Mouse (Mus musculus): Measurements from ENCODE around the gene Serp1.

DNA sequence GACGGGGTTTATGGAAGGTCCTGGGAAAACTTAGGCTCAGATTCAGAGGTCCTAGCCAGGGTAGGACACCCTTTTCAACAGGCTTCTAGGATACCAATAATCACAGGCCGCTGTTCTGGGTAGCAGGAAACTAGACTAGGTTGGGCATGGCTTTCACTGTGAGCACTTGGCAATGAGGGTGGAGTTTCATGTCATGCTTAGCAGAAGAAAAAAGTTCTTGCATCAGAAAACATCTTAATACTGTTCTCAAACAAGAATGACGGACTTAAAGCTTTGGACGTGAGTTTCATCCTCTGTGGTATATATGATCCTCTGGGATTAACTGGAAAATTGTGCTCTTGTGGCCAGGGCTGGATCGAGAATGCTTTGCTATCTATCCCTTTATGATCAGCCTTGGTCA lies 7.9 kb downstream of the Serp1 start:
- TF ChIP-seq POLR2A (IDR thresholded peaks at IDR 0.05; ENCODE audit: control insufficient read depth, low read depth, low read length): no peak
- TF ChIP-seq CTCF (IDR thresholded peaks at IDR 0.05; ENCODE audit: control insufficient read depth, insufficient read depth, insufficient replicate concordance, low read depth, low read length): no peak
